Mouse (Mus musculus) kidney, postnatal 10 days (tissue): Measurements from ENCODE around the gene Enox1.

Experiments
- DNase-seq: peaks from one replicate; pipeline ENCODE4 v3.0.0; 2021; ENCODE audit warnings: mixed read lengths

The Enox1 gene

DNA sequence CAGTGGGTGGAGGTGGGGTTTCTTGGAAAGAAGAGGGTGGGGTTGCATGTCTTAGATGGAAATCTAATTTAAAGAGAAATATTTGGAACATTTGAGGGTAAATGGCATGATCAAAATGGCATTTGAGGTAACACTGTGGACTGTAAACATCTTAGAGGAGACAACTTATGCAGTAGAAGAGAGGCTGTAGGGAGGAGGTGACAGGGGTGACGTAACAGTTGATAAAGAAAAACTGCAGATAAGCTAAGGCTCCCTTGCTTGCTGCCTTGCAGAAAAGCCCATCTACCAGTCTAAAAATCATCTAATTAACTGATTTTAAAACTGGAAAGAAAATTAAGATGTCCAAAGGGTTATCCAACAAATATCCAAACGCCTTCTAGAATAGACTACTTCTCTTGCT lies 123.9 kb downstream of the Enox1 start:
- no peak for DNase-seq

DNA sequence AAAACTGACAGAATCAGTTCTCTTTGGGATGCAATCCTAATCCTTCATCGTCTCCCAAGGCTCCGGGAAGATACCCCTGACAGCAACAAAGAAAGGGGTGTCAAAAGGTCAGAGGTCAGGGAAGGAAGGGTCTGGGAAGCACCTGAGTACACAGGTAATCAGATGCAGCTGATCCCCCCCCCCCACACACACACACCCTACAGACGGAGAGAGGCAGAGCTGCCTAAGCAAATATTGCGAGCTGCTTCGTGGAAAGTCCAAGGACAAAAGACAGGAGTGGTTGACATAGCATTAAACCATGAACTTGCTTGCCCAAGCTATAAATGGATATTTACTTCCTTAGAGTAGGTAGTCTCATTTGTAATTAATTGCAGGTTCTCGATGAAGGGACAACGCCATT lies 124.3 kb downstream of the Enox1 start:
- no peak for DNase-seq

DNA sequence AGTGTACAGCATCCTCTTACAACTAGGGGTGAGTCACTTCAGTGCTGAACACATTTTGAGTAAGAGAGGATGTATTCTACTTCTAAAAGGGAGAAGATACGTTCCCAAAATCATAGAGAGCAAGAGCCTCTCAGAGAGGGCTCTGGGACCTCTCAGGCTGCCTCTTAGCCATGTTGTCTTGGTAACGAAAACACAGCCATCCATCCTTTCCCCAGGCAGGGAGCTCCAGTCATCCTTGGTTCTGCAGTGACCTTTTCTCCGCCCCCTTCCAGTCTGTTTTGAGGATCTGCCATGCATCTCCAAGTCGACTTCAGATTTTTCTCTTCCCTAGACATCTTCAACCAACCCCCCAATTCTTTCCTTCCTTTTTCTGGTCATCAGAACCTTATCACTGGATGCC lies 127.4 kb downstream of the Enox1 start:
- no peak for DNase-seq

DNA sequence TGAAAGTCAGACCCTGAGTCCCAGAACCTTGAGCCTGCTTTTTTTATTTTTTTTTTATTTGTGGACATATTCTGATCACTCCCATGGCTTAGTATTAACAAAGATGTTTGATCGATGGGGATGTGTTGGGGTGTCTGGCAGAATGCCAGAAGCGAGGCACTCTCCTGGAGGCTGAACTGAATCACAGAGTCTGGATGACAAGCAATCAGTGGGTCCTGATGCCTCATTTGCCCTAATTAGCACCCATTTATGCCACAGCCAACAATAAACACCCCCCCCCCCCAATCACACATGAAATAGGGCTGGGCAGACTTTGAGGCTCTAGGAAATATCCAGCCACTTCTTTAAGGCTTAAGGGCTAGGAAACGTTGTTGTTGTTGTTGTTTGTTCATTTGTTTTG lies 128.9 kb downstream of the Enox1 start:
- no peak for DNase-seq

DNA sequence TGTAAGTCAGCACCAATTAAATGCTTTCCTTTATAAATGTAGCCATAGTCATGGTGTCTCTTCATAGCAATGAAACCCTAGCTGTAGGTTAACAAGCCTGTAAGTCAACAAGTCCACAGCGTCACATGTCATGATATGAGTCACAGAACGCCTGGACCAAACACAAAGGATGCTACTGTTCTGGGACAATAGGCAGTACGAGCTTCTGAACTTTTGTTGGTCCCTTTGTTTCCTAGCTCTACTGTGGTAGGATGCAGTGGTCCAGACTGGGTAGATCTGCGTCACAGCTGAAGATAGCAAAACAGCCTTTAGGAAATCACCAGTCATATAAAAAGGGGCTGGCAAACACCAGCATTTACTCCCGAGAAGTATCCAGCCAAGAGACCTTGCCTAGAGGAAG lies 135.2 kb downstream of the Enox1 start:
- DNase-seq: no peak

DNA sequence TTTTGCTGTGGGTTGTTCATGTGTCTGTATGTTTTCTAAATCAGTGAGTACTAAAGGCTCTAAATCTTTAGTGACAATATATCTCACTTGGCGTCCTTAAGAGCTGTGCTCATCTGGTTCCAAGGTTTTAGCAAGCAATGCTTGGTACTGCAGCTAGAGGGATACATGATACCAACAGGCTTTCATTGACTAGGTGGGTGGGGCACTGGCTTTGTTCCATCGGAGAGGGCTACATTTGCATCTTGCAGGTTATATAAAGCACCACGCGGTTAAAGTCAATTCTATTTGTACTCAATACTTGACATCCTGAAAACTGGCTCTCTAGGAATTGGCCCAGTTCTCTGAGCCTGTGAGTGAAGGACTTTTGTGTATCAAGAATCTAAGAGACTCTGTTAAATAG lies 140.5 kb downstream of the Enox1 start:
- DNase-seq: no peak

DNA sequence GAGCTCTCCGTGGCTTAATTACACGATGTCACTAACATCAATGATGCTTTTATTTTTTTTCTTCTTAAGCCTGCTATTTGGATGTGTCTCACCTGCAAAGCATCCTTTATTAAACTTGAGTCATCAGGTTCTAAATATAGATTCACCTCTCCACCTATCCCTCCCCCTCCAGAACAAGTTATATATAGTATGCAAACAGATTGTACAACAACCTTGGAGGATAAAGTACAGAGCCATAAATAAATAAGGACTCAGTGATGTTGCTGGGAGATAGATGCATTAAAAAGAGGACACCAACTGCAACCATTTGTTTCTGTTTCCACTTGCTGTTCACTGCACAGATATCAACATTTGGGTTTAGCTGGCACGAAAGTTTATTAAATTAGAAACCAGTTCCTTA lies 141.8 kb downstream of the Enox1 start:
- DNase-seq: no peak

DNA sequence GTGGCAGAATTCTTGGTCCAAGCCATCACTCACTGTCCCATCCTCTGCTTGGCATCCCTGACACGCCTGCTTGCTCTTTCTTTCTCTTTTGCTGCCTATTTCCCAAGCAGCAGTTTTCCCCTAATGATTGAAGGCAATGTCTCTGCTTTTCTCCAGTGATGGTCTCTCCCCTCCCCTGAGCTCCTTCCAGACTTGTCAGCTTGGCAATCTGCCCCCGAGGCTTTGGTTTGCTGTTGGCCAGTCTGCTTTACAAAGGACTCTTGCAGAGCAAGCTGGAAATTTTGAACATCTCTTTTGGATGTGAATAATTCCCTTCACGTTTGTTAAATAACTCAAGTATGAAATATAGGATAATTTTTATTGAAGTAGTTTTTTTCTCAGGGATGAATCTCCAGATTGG lies 153.0 kb downstream of the Enox1 start:
- DNase-seq: peak; percentile 44

DNA sequence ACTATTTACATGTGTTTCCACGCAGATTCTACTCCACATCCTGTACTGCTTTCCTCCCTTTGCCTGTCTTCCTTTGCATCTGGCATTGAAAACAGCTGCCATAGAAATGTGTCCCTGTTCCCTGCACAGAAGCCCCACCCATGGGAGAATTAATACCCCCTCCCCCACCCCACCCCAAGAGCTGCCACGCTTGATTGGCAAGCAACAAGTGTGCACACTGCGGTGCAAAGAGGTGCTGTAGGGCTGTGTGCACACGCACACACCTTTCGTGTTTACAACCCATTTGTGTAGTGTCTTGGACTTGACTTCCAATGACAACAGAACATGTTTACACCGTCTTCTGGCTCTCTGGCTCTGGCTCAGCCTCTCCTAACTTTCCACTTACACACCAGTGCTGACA lies 154.9 kb downstream of the Enox1 start:
- DNase-seq: no peak

DNA sequence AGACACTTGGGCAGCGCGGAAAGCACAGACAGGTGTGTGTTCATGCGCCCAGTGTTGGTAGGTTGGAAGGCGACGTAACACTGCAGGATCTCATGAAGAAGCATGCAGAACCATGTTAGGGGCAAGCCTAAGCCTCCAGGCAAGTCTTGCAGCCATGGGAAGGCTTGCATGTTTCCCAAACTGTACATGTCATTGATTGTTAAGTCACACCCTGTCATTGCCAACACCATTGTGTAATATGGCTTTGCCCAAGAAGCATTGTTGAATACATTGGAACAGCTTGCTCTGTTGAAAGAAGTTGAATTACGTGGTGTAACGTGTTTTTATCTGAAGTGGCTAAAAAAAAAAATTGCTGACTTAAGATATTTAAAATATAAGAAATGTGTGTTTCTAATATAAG lies 162.8 kb downstream of the Enox1 start:
- no peak for DNase-seq

DNA sequence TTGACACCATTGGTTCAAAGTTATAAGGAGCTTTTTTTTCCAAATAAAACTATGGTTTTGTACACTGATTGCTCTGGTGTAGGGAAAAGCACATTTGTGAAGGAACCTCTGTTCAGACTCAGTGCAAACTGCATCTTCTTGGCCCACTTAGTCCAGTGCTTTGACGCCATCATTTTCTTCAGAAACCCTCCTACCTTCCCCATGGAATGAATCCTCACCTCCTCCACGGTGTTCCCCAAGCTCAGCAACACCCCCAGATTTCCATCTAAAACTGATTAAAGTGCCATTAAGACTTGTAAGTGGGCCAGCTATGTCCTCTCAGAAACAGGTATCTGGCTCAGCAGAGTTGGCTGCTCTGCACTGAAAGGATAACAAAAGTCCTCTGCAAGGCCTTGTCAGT lies 167.8 kb downstream of the Enox1 start:
- no peak for DNase-seq

DNA sequence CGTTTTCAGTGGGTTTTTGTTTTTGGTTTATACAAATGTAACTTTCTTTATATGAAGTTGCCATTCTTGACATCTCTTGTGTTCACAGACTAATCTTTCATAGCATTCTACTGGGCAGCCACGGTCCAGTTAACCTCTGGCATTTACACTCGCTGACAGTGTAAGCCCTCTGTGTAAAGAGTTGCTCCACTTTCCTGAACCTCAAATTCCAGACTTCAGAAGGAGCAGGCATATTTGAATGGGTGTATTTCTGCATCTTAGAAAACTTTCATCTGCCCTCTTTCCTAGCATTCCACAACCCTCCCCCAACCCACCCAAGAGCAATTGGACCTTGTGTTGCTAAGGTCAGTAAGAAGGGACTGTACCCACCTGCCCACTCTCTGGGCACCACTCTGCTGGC lies 171.1 kb downstream of the Enox1 start:
- DNase-seq: peak; percentile 11

DNA sequence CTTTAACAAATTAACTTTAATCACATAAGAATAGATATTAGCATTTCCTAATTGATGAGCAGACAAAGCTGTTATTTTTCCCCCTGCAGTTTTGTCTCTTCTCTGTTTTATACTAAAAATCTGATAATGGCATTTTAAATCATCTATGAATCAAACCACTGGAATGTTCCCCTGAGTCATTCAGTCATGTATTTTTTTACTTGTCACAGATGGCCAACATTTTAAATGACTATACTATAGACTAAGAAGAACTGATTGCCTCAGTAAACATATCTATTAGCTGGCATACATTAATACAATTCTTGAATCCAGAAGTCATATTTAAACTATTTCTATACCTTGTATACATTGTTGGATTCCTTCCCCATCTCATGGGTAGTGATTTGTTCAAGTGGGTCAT lies 173.2 kb downstream of the Enox1 start:
- DNase-seq: no peak

DNA sequence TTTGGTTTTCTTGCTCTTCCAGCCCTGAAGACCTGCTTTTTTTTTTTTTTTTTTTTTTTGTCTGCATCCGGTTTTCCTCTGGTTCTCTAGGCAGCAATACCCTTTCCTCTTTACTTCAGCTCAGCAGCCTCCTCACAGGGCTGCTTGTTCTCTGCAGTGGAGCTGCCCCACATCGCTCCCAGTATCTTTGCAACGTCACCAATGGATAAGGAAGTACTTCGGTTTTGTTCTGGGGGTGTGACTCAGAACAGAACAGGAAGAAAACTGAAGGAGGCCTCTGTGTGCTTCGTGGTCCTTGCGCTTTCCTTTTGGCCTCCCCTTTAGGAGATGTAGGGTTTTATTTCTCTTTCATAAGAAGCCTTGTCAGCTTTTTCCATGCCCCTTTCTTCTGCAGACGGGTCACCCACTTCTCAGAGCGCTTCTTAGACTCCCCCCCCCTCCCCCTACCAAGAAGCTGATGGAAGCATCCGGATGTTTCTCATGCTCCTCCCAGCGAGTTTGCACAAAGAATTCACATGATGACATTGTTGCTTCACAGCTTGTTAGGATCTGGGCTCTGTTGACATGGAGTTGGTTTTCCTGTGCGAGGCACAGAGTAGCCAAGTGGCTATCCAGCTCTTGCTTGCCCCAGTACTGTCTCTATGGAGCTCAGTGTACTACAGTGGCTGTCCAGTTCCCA lies 187.2 kb downstream of the Enox1 start:
- DNase-seq: peak; percentile 13

DNA sequence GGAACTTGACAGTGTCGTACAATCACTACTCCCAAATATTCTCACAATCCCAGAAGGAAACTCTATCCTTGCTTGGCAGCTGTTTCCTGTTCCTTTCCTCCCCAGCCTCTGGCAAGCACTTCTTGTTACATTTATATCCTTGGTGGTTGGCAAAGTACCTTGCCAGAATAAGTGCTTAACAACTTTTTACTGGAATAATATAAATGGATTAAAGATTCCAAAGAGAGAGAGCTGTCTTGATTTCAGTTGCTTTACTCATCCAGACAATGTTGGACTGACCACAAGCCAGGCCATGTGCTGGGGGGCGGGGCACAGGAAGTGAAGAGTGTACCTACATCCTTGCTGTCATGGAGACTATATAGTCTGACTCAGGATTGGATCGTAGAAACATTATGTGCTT lies 189.7 kb downstream of the Enox1 start:
- DNase-seq: no peak

DNA sequence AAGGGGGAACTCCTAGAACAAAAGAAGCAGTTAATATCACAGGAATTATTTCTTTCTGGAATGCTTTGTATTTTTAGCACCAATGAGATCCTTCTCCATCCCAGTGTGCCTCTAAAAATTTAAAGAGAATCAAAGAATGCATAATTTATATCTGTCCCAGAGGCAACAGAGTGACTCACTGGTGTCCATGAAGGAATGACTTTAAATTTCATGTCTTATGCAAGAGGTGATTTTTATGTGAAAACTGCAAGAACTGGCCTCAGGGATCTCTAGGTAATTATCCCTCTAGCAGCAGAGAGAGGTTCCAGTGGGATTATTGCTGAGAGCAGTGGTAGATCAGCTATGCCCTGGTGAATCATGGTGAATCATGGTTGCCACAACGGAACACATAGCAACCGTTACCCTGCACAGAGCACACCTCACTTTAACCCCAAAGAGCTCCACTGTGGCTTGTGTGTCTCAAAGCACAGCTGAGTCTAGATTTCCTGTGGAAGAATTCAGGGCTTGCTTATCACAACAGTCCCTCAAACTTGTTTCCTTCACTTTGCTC lies 195.3 kb downstream of the Enox1 start:
- no peak for DNase-seq

DNA sequence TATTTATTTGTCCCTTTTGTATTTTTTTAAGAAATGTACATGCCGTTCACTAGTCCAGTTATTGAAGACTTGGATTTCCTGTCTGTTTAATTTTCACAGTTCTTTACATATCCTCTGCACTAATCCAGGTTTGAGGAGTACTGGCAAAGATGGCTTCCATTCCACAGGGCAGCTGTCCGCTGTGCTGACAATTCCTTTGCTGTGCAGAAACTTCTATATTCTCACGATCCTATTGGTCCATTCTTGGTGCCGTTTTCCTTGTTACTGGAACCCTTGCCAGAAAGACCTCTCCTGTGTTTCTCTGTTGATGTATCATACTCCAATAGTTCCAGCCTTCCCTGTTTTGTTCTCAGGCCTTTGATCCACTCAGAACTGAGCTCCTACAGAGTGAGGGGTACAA lies 206.1 kb downstream of the Enox1 start:
- no peak for DNase-seq

DNA sequence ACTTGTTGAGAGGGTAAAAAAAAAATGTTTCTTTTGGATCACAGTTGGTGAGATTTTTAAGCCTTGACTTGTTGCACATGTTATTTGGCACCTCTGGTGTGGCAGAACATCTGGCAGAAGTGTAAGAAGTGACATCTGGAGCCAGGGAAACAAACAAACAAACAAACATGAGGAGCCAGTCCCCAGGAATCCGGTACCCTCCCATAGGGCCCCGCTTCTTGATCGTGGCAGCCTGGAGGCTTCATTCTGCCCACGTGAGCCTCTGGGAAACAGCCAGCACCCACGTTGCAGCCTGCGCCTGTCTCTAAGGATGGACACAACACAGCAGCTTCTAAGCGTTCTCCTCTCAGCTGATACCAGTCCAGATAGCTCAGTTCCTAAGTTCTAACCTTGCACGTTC lies 211.8 kb downstream of the Enox1 start:
- DNase-seq: no peak

DNA sequence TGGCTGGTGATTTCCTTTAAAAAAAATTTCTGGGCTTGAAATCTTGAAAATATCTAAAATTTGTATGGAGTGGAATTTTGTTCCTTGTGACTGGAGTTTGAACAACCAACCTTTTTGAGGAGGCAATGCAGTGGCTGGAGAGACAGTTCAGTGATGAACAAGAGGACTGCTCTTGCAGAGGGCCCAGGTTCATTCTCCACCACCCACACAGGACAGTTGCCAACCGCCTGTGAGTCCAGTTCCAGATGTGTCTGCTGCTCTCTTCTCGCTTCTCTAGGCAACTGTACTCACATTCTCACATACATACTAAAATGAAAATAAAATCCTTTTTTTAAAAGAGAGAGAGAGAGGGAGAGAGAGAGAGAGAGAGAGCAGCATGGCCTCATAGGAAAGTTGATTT lies 212.5 kb downstream of the Enox1 start:
- no peak for DNase-seq

DNA sequence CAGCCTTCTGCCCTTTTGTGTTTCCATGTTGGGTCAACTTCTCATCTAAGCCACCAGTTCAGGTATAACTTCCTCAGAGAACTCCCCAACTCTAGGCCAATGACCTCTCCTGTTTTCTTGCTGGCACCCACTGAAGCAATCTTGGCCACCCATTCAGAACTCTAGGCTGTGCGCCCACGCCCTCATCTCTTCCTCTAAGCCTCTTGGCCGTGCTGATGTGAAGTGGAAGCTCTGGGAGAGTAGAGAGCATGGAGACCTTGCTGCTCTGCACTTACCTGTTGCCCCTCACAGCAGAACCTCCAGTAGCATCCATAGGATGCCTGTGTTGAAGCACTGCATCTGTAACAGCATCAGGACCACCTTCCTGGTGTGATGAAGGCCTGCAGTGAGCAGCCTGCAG lies 214.0 kb downstream of the Enox1 start:
- DNase-seq: no peak

DNA sequence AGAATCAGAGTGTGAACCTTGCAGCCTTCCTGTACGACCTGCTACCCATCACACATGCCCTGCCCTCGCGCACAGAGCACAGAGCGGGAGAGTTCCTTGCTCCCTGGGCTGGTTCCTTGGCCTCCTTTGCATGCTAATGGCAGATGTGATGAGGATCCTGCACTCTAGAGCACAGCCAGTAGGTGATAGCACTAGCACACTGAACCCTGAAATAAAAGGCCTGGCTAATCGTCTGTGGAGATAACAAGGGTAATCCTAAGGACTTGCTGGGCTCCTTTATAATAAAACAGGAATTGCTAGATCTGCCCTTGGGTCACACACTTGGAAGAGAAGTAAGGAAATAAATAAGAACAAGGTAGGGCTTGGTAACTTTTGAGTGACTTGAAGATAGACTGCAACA lies 215.4 kb downstream of the Enox1 start:
- DNase-seq: no peak

DNA sequence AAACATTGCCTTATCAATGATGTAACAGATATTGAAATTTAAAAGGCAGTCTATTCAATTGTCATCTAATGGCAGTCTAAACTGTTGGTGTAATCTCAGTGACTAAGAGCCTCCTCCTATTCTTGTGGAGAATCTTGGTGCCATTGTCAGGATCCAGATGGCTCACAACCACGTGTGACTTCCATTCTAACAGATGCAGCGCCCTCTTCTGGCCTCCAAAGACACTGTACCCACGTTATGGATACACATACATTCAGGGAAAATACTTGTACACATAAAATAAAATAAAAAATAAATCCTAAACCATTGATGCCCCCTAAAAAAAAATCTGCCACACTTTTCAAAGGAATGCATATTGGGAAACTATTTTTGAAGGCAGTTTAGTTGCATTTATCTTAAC lies 216.6 kb downstream of the Enox1 start:
- DNase-seq: no peak

DNA sequence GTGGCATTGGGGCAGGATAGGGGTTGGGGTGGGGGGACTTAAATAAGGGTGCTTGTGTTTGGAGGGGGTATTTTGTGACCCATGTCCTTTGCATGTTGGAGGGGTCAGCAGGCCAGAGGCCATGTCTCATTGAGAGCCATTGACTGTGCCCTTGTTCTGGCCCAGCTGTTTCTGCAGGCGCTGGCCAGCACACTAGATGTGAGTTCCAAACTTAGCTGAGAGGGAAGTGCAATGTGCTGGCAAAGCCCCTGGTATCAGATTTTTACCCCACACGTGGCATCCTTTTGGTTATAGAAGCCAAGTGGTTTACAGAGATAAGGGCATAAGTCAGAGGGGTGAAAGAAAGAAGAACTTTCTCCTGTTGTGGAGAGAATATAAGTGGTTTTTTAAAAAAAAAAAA lies 218.5 kb downstream of the Enox1 start:
- DNase-seq: no peak

DNA sequence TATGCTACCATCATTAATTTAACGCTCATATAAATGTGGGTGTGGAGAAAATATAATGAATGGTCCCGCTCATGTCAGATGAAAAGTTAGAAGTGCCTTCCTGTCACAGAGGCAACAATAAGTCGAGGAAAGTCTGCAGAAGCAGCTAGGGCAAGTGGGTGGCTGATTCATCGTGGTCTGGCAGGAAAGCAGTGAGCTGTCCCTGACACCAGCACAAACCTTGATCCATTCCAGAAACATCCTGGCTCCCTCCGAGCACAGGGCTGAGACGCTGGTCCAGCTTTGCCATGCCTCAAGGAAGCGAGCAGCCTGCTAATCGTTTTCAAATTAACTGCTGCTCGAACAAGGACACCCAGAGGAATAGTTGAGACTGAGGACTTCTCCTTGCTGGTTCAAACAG lies 219.1 kb downstream of the Enox1 start:
- DNase-seq: no peak

DNA sequence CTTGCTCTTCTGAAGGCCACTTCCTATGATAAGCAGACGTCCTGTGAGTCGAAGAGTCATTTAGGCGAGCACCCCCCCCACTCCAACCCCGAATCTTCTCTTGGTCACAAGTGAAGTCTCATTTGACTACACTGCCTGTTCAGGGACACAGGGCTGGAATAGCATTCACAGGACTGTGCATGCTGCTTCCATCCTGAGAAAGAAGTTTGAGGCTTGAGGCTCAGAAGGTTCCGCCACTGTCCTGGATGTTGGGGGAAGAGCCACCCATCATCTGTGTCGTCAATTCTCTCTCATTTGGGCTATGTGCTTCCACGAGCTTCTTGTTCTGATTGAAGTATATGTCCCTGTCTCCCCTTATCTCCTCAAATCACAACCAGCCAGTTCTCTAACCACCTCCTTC lies 220.2 kb downstream of the Enox1 start:
- DNase-seq: no peak

DNA sequence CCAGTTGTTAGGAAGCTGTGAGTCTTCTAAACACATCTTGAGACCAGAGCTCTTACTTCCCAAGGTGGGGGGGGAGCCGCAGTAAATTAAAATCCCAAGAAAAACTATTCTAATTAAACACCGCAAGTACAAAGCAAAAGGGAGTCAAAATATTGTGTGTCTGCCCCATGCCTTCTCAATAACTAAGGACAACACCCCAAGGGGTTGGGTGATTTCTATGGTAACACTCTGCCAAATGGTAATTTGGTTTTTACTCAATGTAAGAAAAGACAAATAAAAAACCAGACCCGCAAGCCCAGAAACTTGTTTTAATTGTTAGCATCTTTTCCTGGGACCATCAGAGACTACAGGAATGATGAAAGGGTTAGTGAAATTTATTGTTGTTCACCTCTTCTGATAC lies 220.9 kb downstream of the Enox1 start:
- DNase-seq: no peak
